Mouse (Mus musculus) testis, adult 2 months (tissue): ENCODE results near the gene Rfx5. TPM values are rescaled to one million over a fixed set of nuclear protein-coding genes. Genes with fewer than 3 reads are reported as not detected.
"Not testable (repeated sequence)": the region's sequence is repeated elsewhere in the genome, so short reads cannot be mapped to it uniquely, and the experiment has no call there.

ENCODE experiments used
- H3K27ac ChIP-seq: fragments of 200-500 bp; 2 replicates; pipeline ENCODE4 v1.5.1; 2012; ENCODE audit warnings: low read depth, low read length; ENCODE audit not compliant: control insufficient read depth, insufficient read depth
- H3K27me3 ChIP-seq: fragments of 200-500 bp; 2 replicates; pipeline ENCODE4 v1.6.1; 2012; ENCODE audit warnings: mild to moderate bottlenecking, low read length, moderate library complexity; ENCODE audit not compliant: control insufficient read depth, insufficient read depth
- H3K36me3 ChIP-seq: fragments of 200-500 bp; 2 replicates; pipeline ENCODE4 v1.6.1; 2012; ENCODE audit warnings: mild to moderate bottlenecking, low read length; ENCODE audit not compliant: control insufficient read depth, insufficient read depth
- H3K4me1 ChIP-seq: fragments of 200-500 bp; 2 replicates; pipeline ENCODE4 v1.6.1; 2012; ENCODE audit warnings: low read length; ENCODE audit not compliant: control insufficient read depth, insufficient read depth
- H3K4me3 ChIP-seq: fragments of 200-500 bp; 2 replicates; pipeline ENCODE4 v1.5.1; 2012; ENCODE audit warnings: low read depth, mild to moderate bottlenecking, low read length, moderate library complexity, mixed read lengths; ENCODE audit not compliant: control insufficient read depth
- CTCF ChIP-seq: fragments of 200-500 bp; IDR thresholded peaks from 2 replicates; pipeline ENCODE4 v1.5.1; 2012; ENCODE audit warnings: low read depth, mild to moderate bottlenecking, inconsistent platforms, low read length, moderate library complexity; ENCODE audit not compliant: control insufficient read depth, insufficient read depth, insufficient replicate concordance
- POLR2A ChIP-seq: fragments of 200-500 bp; IDR thresholded peaks from 2 replicates; pipeline ENCODE4 v1.6.1; 2012; ENCODE audit warnings: low read depth, mild to moderate bottlenecking, inconsistent platforms, low read length, moderate library complexity; ENCODE audit not compliant: control insufficient read depth
- polyA plus RNA-seq: library from polyadenylated mRNA; depleted of rRNA; stranded (reverse); fragments of >200 nt; gene quantifications from 2 replicates; pipeline ENCODE4 v1.2.3, GENCODE M21; 2012; rRNA removed

Rfx5 gene
- 12.1 and 13.6 TPM in 2 replicates for polyA plus RNA-seq

DNA sequence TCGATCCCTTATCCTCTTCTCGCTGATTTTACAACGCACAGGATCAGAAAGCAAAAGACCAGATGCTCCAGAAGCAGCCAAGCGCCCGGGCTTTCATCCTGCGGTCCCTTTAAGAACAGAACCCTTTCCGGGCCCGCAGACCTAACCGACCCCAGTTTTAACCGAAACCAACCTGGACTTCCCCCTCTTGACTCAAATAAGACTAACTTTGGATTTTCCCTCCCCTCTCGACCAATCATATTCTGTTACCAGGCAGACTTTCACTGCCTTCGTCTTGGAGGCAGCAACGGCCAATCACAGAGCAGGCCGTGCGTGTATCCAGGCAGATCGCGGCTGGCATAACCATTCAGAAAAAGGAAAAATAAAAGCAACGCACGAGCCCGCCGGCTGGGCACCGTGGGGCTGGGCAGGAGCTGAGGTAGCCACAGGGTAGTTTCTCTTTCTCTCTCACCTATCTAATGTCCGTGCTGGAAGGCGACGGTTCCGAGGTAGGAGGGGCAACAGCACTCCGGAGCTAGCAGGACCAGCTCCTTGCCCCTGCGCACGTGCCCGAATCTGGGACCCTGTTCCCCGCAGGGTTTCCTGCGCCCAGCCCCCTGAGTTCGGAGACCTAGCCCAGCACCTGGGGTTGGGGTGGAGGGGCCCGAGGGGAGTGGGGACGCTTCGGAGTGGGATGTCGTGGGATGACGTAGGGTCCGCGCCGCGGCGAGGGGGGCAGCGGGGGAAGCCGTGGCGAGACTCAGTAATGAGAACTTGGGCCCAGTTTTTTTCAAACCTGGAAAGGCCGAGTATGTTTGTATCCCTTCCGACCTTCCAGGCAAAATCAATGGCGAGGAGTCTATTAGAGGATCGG is at the start of gene Rfx5:
Gene Rfx5, plus strand, starts transcription at position 312 of the 853 bp plus-strand sequence.
- H3K4me1 ChIP-seq, result peaks cover 10% of the 10 kb centered on the region
- H3K4me3 ChIP-seq, result peak within 1 kb of the TSS; percentile 97
- H3K36me3 ChIP-seq, result peaks cover 2% of the 10 kb centered on the region
- no peaks in the 10 kb centered on the region for H3K27me3 ChIP-seq
- peak within 1 kb of the TSS; percentile 97 for H3K27ac ChIP-seq
- TF ChIP-seq CTCF (no peak), POLR2A (peak; percentile 78)

DNA sequence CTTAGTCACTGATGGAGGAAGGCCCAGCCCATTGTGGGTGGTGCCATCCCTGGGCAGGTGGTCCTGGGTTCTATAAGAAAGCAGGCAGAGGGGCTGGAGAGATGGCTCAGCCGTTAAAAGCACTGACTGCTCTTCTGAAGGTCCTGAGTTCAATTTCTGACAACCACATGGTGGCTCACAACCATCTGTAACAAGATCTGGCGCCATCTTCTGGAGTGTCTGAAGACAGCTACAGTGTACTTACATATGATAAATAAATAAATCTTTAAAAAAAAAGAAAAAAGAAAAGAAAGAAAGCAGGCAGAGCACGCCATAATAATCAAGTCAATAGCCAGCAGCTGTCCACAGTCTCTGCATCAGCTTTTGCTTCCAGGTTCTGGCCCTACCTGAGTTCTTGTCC is 49.1 kb upstream of the Rfx5 start:
- H3K27ac ChIP-seq, H3K27me3 ChIP-seq, H3K4me1 ChIP-seq, H3K36me3 ChIP-seq, H3K4me3 ChIP-seq: not testable (repeated sequence)

DNA sequence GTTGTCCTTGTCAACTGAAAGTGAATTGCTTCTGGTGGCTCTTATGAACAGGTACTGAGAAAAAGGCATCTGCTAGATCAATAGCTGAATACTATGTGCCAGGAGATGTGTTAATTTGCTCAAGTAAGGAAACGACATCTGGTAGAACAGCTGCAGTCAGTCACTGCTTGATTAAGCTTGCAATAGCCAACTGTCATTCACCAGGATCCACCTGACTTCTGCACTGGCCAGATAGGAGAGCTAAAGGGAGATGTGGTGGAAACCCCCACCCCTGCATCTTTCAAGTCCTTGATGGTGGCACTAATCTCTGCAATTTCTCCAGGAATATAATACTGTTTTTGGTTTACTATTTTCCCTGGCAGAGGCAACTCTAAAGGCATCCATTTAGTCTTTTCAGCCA is 47.4 kb upstream of the Rfx5 start:
- no peaks in the 10 kb centered on the region for H3K36me3 ChIP-seq
- no peak overlapping the region for H3K27ac ChIP-seq
- TF ChIP-seq POLR2A (no peak), CTCF (no peak)
- H3K4me3 ChIP-seq, result no peak overlapping the region
- H3K4me1 ChIP-seq, result no peaks in the 10 kb centered on the region
- H3K27me3 ChIP-seq, result no peaks in the 10 kb centered on the region

DNA sequence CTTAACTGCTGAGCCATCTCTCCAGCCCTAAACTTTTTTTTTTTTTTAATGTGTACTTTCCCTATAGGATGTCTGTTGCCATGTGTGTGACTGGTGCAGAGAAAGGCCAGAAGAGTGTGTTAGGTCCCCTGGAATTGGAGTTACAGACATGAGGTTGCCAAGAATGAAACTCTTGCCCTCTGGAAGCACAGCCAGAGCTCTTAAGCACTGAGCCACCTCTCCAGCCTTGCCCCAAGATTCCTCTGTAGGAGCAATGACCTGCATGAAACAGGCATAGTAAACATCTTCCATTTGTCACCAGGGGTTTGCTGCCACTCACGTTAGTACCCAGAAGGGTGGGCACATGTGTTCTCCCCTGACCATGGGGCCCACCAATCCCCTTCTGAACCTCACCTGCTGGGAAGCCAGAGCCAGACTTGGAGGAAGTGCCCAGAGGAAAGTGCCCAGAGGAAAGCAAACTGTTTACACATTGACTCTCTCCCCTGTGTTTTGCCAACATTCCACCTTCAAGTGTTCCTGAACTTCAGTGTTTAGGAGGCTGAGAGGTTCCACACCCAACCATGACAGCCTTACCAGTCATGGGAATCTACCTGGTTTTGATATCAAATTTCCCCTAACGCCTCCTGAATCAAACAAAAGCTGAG is 42.7 kb upstream of the Rfx5 start:
- no peaks in the 10 kb centered on the region for H3K36me3 ChIP-seq
- no peak overlapping the region for H3K4me3 ChIP-seq
- H3K27ac ChIP-seq, result no peak overlapping the region
- H3K27me3 ChIP-seq, result no peaks in the 10 kb centered on the region
- no peaks in the 10 kb centered on the region for H3K4me1 ChIP-seq
- no peak for TF ChIP-seq CTCF
- TF ChIP-seq POLR2A, result no peak

DNA sequence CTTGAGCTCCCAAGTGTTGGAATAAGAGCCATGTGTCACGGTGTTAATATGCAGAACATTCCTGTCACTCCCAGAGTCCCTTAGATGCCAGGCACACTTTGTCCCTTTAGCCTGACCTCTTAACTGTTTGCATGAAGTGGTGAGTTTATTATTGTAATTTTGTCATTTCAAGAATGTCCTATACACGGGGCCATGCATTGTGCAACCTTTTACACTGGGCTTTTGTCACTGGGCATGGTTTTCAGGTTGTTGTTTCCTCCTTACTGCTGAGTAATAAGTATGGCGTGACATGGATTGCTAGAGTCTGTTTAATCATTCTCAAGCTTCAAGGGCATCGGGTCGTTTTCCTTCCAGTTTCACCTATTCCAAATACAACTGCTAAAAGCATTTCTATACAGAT is 40.1 kb upstream of the Rfx5 start:
- no peak overlapping the region for H3K4me3 ChIP-seq
- peaks cover 7% of the 10 kb centered on the region for H3K4me1 ChIP-seq
- no peak for TF ChIP-seq CTCF
- TF ChIP-seq POLR2A, result no peak
- no peak overlapping the region for H3K27ac ChIP-seq
- no peaks in the 10 kb centered on the region for H3K36me3 ChIP-seq
- H3K27me3 ChIP-seq, result no peaks in the 10 kb centered on the region

DNA sequence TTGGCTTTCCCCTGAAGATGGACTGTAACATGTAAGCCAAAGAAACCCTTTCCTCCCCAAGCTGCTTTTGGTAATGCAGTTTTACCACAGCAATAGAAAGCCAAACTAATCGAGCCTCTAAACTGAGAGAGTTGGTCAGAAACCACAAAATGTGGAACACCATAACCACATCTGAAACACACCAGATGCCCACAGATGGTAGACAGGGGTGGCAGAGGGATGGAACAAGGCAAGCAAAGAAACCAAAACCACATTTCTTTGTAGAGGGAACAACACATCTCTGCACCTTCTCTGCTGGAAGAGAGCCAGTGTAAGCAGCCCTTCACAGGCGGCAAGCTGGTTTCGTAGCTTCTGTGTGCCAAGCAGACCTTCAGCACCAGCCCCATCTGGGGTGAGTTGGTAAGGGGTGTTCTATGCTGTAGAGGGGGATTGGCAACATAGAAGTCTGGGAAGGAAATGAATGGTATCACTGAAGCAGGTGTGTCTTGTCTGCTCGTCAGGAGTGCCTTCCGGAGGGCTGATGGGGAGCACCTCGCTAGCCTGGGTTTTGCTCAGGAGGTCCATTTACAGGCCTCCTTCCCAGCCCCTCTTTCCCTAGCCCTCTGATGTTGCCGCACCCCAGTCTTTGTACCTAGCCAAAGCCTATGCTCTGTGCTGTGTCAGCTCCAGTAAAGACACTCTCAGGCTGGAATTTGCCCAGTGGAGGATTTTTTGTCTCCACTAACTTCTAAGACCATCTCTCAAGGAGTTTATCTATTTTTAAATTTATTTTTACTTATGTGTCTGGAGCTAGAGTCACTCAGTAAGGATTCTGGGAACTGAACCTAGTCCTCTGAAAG is 37.8 kb upstream of the Rfx5 start:
- Histone ChIP-seq H3K4me1 (peaks cover 7% of the 10 kb centered on the region), H3K36me3 (no peaks in the 10 kb centered on the region), H3K27me3 (no peaks in the 10 kb centered on the region), H3K27ac (no peak overlapping the region), H3K4me3 (no peak overlapping the region)
- TF ChIP-seq CTCF (no peak), POLR2A (no peak)

DNA sequence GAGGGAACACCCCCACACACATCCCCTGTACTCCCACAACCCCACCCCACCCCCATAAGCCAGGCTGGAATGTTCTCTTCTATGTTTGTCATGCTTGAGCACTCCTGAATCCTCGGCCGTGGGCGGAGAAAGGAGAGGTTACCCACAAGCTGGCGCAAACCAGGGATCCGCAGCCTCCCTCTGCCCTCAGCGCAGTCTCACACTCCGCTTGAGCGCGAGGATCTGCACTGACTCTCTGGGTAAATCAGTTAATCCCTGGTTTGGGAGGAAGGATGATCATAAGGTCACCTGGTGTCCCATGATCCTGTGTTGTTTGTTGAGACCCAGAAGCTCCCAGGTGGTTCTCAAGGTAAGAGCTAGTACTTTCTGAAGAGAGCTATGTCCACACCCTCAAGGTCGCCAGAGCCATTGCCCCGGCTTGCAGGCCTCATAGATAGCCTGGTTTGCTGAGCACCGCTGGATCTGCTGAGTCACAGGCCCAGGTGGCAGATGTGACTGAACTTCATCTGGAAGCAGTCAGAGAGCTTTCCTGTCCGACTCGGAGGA is 36.0 kb upstream of the Rfx5 start:
- peaks cover 7% of the 10 kb centered on the region for H3K4me1 ChIP-seq
- H3K36me3 ChIP-seq, result no peaks in the 10 kb centered on the region
- no peak overlapping the region for H3K4me3 ChIP-seq
- H3K27ac ChIP-seq, result no peak overlapping the region
- no peaks in the 10 kb centered on the region for H3K27me3 ChIP-seq
- TF ChIP-seq POLR2A (no peak), CTCF (no peak)
